Mouse (Mus musculus): ENCODE results near the gene Kif2c. TPM values are rescaled to one million over a fixed set of nuclear protein-coding genes. Genes with fewer than 3 reads are reported as not detected.
A peak's percentile ranks its signal among the peaks of the same experiment; 100 is the strongest.
"Not testable (repeated sequence)": the region's sequence is repeated elsewhere in the genome, so short reads cannot be mapped to it uniquely, and the experiment has no call there.

The Kif2c gene
- polyA plus RNA-seq, 1 experiment from 2014 or later = 71.8 TPM

DNA sequence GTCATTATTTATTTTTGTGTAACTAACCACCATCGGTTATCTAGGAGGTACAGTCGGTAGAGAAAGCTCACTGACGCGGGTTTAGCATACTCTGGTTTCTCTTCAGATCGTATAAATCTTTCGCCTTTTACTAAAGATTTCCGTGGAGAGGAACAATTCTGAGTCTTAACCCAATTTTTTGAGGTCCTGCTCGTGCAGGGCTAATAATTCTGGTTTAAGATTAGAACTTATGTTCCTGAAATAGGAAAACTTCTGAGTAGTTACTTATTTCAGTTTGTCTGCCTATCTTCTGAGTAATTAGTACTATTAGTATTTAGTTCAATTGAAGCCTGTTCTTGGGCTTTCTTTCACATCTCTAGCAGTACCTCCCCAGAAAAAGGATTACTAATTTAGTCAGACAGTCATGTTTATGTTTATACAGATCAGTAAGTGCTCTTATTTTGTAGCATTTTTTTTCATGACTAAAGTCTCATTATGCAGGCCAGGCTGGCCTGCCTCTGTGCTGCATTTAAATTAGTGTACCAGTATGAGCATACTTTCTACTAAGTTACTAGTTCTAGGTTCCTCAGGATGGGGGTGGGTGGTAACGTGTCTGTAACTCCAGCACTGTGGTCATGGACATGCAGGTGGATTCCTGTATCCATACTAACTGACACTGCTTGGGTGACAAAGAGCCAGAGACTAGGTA is 7.6 kb upstream of the Kif2c start:
- Histone ChIP-seq H3K4me1 (ENCODE audit: insufficient read depth, low read length) (no peaks in the 10 kb centered on the region; the same call in 1 of the 2 replicates), H3K9ac (replicated peaks; ENCODE audit: low read length) (peak overlapping the region; percentile 65), H3K27ac (ENCODE audit: low read length) (peak overlapping the region; percentile 87), H3K36me3 (ENCODE audit: insufficient read depth, low read length) (no peaks in the 10 kb centered on the region), H3K4me3 (ENCODE audit: low read length) (peak overlapping the region; percentile 47; the same call in 1 of the 2 replicates), H3K9me3 (ENCODE audit: low read length) (peaks cover 3% of the 10 kb centered on the region; the same call in 1 of the 2 replicates), H3K4me2 (replicated peaks; ENCODE audit: low read depth, low read length) (peak overlapping the region; percentile 55), H3K27me3 (ENCODE audit: insufficient read depth, low read length) (no peaks in the 10 kb centered on the region)
- under 1% methylated on average over 9 of the region's 9 CpGs for WGBS
- ATAC-seq (ENCODE audit: low FRiP score, low TSS enrichment) = peak; percentile 90

DNA sequence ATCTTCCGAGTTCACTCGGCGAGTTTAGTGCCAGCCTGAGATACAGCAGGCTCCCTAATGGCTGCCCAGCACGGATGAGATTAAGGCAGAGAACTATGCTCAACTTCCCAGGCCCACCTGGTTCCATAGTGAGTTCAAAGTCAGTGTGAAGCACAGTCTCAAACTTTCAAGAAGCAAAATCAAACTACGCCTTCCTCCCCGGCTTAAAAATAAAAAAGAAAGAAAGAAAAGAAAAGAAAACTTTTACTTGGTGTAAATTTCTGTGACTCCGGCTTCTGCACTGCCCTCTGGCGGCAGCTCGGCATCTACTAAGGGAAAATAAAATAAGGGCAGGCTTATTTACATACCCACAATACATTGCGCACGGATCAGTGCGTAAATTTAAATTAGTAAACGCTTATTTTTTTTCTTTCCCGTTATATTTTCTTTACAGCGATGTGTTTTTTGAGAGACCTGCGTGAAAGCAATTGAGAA is 7.0 kb upstream of the Kif2c start:
- under 1% methylated on average over 16 of the region's 16 CpGs for WGBS
- Histone ChIP-seq H3K27me3 (ENCODE audit: insufficient read depth, low read length) (no peaks in the 10 kb centered on the region), H3K4me3 (ENCODE audit: low read length) (peak overlapping the region; percentile 47), H3K4me1 (ENCODE audit: insufficient read depth, low read length) (no peaks in the 10 kb centered on the region; the same call in 1 of the 2 replicates), H3K27ac (ENCODE audit: low read length) (peak overlapping the region; percentile 87), H3K9ac (replicated peaks; ENCODE audit: low read length) (peak overlapping the region; percentile 65), H3K36me3 (ENCODE audit: insufficient read depth, low read length) (no peaks in the 10 kb centered on the region), H3K4me2 (replicated peaks; ENCODE audit: low read depth, low read length) (peak overlapping the region; percentile 55), H3K9me3 (ENCODE audit: low read length) (peaks cover 3% of the 10 kb centered on the region; the same call in 1 of the 2 replicates)
- ATAC-seq (ENCODE audit: low FRiP score, low TSS enrichment) = peak; percentile 72

DNA sequence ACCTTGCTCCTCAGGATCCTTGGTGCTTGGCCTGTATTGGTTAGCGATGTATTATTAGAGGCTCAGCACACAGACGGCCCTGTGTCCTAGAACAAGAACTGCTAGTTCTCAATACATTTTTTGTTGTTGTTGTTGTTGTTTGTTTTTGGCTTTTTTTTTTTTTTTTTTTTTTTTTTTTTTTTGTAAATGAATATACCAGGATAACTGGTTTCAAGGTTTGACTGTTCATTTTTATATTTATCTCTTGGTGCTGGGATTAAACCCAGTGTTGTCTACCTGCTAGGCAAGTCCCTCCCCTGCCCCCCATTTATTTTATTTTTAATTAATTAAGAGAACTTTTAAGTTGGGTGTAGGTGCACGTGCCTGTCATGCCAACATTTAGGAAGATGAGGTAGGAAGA is 6.5 kb upstream of the Kif2c start:
- Histone ChIP-seq H3K27ac (ENCODE audit: low read length) (peak overlapping the region; percentile 87), H3K4me1 (ENCODE audit: insufficient read depth, low read length) (no peaks in the 10 kb centered on the region; the same call in 1 of the 2 replicates), H3K27me3 (ENCODE audit: insufficient read depth, low read length) (no peaks in the 10 kb centered on the region), H3K9ac (replicated peaks; ENCODE audit: low read length) (peak overlapping the region; percentile 65), H3K9me3 (ENCODE audit: low read length) (peaks cover 3% of the 10 kb centered on the region; the same call in 1 of the 2 replicates), H3K36me3 (ENCODE audit: insufficient read depth, low read length) (no peaks in the 10 kb centered on the region), H3K4me2 (replicated peaks; ENCODE audit: low read depth, low read length) (peak overlapping the region; percentile 55), H3K4me3 (ENCODE audit: low read length) (peak overlapping the region; percentile 47)
- no peak for ATAC-seq (ENCODE audit: low FRiP score, low TSS enrichment)
- 57% methylated on average over 3 of the region's 3 CpGs for WGBS

- H3K9me3 ChIP-seq (ENCODE audit: low read length); H3K27me3 ChIP-seq (ENCODE audit: insufficient read depth, low read length): not testable (repeated sequence)
- WGBS = 12% methylated on average over 9 of the region's 9 CpGs
- ATAC-seq (ENCODE audit: low FRiP score, low TSS enrichment) = peak; percentile 50
- Histone ChIP-seq H3K9ac (replicated peaks; ENCODE audit: low read length) (peak overlapping the region; percentile 77), H3K4me3 (ENCODE audit: low read length) (peak overlapping the region; percentile 89), H3K27ac (ENCODE audit: low read length) (peak overlapping the region; percentile 65; the same call in 1 of the 2 replicates), H3K4me2 (replicated peaks; ENCODE audit: low read depth, low read length) (peak overlapping the region; percentile 74), H3K4me1 (ENCODE audit: insufficient read depth, low read length) (peaks cover 12% of the 10 kb centered on the region), H3K36me3 (ENCODE audit: insufficient read depth, low read length) (peaks cover 22% of the 10 kb centered on the region)
Observed at GRCm38 (mm10) chr4:117182759-117183096, 289 bp upstream of the Kif2c start.

- Histone ChIP-seq H3K9ac (replicated peaks; ENCODE audit: low read length) (no peak overlapping the region), H3K4me2 (replicated peaks; ENCODE audit: low read depth, low read length) (no peak overlapping the region), H3K4me3 (ENCODE audit: low read length) (no peak overlapping the region), H3K36me3 (ENCODE audit: insufficient read depth, low read length) (peaks cover 89% of the 10 kb centered on the region), H3K9me3 (ENCODE audit: low read length) (no peaks in the 10 kb centered on the region), H3K27me3 (ENCODE audit: insufficient read depth, low read length) (no peaks in the 10 kb centered on the region), H3K27ac (ENCODE audit: low read length) (no peak overlapping the region), H3K4me1 (ENCODE audit: insufficient read depth, low read length) (no peaks in the 10 kb centered on the region)
- ATAC-seq (ENCODE audit: low FRiP score, low TSS enrichment) = no peak
- 84% methylated on average over 5 of the region's 5 CpGs for WGBS
Observed at GRCm38 (mm10) chr4:117169936-117170335, 12.5 kb downstream of the Kif2c start.

- no peaks in the 10 kb centered on the region for H3K4me1 ChIP-seq (ENCODE audit: insufficient read depth, low read length)
- H3K9ac ChIP-seq (replicated peaks; ENCODE audit: low read length) = no peak overlapping the region
- WGBS = 65% methylated on average over 4 of the region's 4 CpGs
- H3K4me3 ChIP-seq (ENCODE audit: low read length) = no peak overlapping the region
- no peaks in the 10 kb centered on the region for H3K27me3 ChIP-seq (ENCODE audit: insufficient read depth, low read length)
- no peak for ATAC-seq (ENCODE audit: low FRiP score, low TSS enrichment)
- H3K36me3 ChIP-seq (ENCODE audit: insufficient read depth, low read length) = peaks cover 60% of the 10 kb centered on the region
- H3K4me2 ChIP-seq (replicated peaks; ENCODE audit: low read depth, low read length) = no peak overlapping the region
- H3K9me3 ChIP-seq (ENCODE audit: low read length) = no peaks in the 10 kb centered on the region
- H3K27ac ChIP-seq (ENCODE audit: low read length) = no peak overlapping the region
Observed at GRCm38 (mm10) chr4:117161183-117161582, 21.3 kb downstream of the Kif2c start.

- no peaks in the 10 kb centered on the region for H3K9me3 ChIP-seq (ENCODE audit: low read length)
- H3K4me1 ChIP-seq (ENCODE audit: insufficient read depth, low read length) = peaks cover under 1% of the 10 kb centered on the region; the same call in 1 of the 2 replicates
- no peaks in the 10 kb centered on the region for H3K27me3 ChIP-seq (ENCODE audit: insufficient read depth, low read length)
- WGBS = 82% methylated on average over 10 of the region's 10 CpGs
- no peak overlapping the region for H3K27ac ChIP-seq (ENCODE audit: low read length)
- H3K4me3 ChIP-seq (ENCODE audit: low read length) = no peak overlapping the region
- H3K9ac ChIP-seq (replicated peaks; ENCODE audit: low read length) = no peak overlapping the region
- no peak overlapping the region for H3K4me2 ChIP-seq (replicated peaks; ENCODE audit: low read depth, low read length)
- H3K36me3 ChIP-seq (ENCODE audit: insufficient read depth, low read length) = peaks cover 47% of the 10 kb centered on the region
- no peak for ATAC-seq (ENCODE audit: low FRiP score, low TSS enrichment)
Observed at GRCm38 (mm10) chr4:117159666-117160065, 22.8 kb downstream of the Kif2c start.

DNA sequence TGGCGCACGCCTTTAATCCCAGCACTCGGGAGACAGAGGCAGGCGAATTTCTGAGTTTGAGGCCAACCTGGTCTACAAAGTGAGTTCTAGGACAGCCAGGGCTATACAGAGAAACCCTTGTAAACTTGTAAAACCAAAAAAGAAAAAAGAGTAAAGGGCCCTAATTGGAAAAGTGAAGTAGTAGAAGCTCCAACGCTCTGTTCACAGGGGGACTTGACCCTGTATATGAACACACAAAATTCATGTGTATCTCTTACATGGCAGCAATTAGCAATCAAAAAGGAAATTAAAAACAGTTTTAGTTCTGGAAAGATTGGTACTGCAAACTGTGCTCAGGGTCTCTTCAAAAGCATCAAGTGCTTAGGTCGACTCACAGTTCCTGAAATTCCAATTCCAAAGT is 26.1 kb downstream of the Kif2c start:
- no peak for ATAC-seq (ENCODE audit: low FRiP score, low TSS enrichment)
- no peaks in the 10 kb centered on the region for H3K27me3 ChIP-seq (ENCODE audit: insufficient read depth, low read length)

DNA sequence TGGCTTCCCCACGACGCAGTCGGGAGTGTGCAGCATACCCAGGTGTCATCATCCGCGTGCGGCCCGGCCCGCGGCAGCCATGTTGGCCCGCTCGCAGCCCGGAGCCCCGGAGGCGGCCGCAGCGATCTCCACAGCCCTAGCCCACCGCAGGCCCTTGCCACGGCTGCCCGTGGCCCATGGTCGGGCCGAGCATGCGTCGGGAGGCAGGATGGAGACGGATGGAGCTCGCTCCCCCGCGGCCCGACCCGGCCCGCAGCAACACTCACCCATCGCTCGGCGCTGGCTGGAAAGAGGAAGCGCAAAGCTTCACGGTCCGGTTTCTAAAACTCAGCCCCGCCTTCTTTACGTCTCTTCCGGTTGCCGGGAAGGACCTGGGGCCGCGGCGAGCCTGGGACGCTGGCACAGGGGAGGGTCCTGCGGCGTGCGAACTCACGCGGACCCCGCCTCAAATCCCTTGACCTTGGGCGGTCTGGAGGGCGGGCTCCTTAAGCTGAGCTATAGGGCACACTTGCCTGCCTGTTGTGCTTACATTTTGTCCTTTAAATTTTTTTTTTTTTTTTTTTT is 26.6 kb downstream of the Kif2c start, which contains the start of gene Rps8:
TSS of gene Rps8 (minus strand) at position 452 of the 564 bp plus-strand sequence.
- Histone ChIP-seq H3K27ac (ENCODE audit: low read length) (peak within 1 kb of the TSS; percentile 92), H3K36me3 (ENCODE audit: insufficient read depth, low read length) (peaks cover 52% of the 10 kb centered on the region), H3K4me3 (ENCODE audit: low read length) (peak within 1 kb of the TSS; percentile 85), H3K9ac (replicated peaks; ENCODE audit: low read length) (peak within 1 kb of the TSS; percentile 99), H3K4me1 (ENCODE audit: insufficient read depth, low read length) (peaks cover 16% of the 10 kb centered on the region), H3K9me3 (ENCODE audit: low read length) (no peaks in the 10 kb centered on the region), H3K27me3 (ENCODE audit: insufficient read depth, low read length) (no peaks in the 10 kb centered on the region), H3K4me2 (replicated peaks; ENCODE audit: low read depth, low read length) (peak within 1 kb of the TSS; percentile 62)
- ATAC-seq (ENCODE audit: low FRiP score, low TSS enrichment) = peak; percentile 96
- 0% methylated on average over 52 of the region's 52 CpGs for WGBS

More for the DNA sequence above, 26.1 kb downstream of the Kif2c start:
- Histone ChIP-seq H3K9ac (replicated peaks; ENCODE audit: low read length) (peak overlapping the region; percentile 99), H3K27ac (ENCODE audit: low read length) (peak overlapping the region; percentile 92; the same call in 1 of the 2 replicates), H3K36me3 (ENCODE audit: insufficient read depth, low read length) (peaks cover 52% of the 10 kb centered on the region), H3K4me2 (replicated peaks; ENCODE audit: low read depth, low read length) (peak overlapping the region; percentile 62), H3K9me3 (ENCODE audit: low read length) (no peaks in the 10 kb centered on the region), H3K4me1 (ENCODE audit: insufficient read depth, low read length) (peaks cover 16% of the 10 kb centered on the region), H3K4me3 (ENCODE audit: low read length) (peak overlapping the region; percentile 85)
- 28% methylated on average over 6 of the region's 6 CpGs for WGBS
